ENCODE assay signal across 12 mouse cellular contexts in genomic region chr5:96453386-96453785, GRCm38 (mm10).
"Had no signal": no experiment of that assay in that cellular context is flagged by ENCODE, and none has a peak within 500 bp of the region (broad histone marks: within the 10 kb centered on the region; RNA-seq: fewer than 3 reads in every experiment).

No protein-coding gene starts in this region.

- DNase-seq: kidney, adult 9 months; kidney, postnatal 36 days; layer of hippocampus, adult 9-11 months; layer of hippocampus, postnatal 36 days; lung, adult 2 months; lung, postnatal 36 days; right cerebral cortex, postnatal 25 days; thymus, postnatal 14 days had no signal

- H3K4me3 ChIP-seq: hindbrain, embryonic 15.5 days; limb, embryonic 15.5 days; midbrain, embryonic 13.5 days had no signal

- H3K4me2 ChIP-seq: hindbrain, embryonic 15.5 days; limb, embryonic 15.5 days; midbrain, embryonic 13.5 days had no signal

- H3K9ac ChIP-seq: hindbrain, embryonic 15.5 days; limb, embryonic 15.5 days; midbrain, embryonic 13.5 days had no signal

- H3K4me1 ChIP-seq: hindbrain, embryonic 15.5 days; limb, embryonic 15.5 days; midbrain, embryonic 13.5 days had no signal

- H3K36me3 ChIP-seq: hindbrain, embryonic 15.5 days; limb, embryonic 15.5 days; midbrain, embryonic 13.5 days had no signal

- H3K27ac ChIP-seq: hindbrain, embryonic 15.5 days; limb, embryonic 15.5 days; midbrain, embryonic 13.5 days had no signal

- H3K27me3 ChIP-seq: hindbrain, embryonic 15.5 days; limb, embryonic 15.5 days; midbrain, embryonic 13.5 days had no signal

- H3K9me3 ChIP-seq: hindbrain, embryonic 15.5 days; limb, embryonic 15.5 days; midbrain, embryonic 13.5 days had no signal

- ATAC-seq: lung, postnatal 0 days; midbrain, embryonic 13.5 days had no signal
